Mouse (Mus musculus) midbrain, postnatal 0 days (tissue): ENCODE measurements at regions not wholly inside any gene's neighbourhood (a gene's known extent, or its start where the extent isn't known, plus 50 kb on each side); places are given as distances from the start of the nearest gene placed in this dataset.

Experiments used
- ATAC-seq: fragments of 200-750 bp; cut with Nextera tagmentation; 2 replicates; pipeline ENCODE4 v1.8.0; 2017; ENCODE audit warnings: moderate number of reproducible peaks, mild to moderate bottlenecking, moderate TSS enrichment, moderate library complexity; ENCODE audit not compliant: low FRiP score
- DNase-seq: peaks from one replicate; pipeline ENCODE4 v3.0.0-alpha.2; 2015; ENCODE audit warnings: low spot score
- H3K27ac ChIP-seq: fragments of 300-500 bp; sonication (generic); 2 replicates; pipeline ENCODE4 v1.5.1; 2014; ENCODE audit warnings: low read depth, mild to moderate bottlenecking, low read length, mixed read lengths
- H3K27me3 ChIP-seq: fragments of 300-500 bp; sonication (generic); 2 replicates; pipeline ENCODE4 v1.6.1; 2014; ENCODE audit warnings: low read length, control low read depth, mixed read lengths; ENCODE audit not compliant: insufficient read depth
- H3K36me3 ChIP-seq: fragments of 300-500 bp; sonication (generic); 2 replicates; pipeline ENCODE4 v1.6.1; 2014; ENCODE audit warnings: low read length, control low read depth, mixed read lengths; ENCODE audit not compliant: insufficient read depth
- H3K4me1 ChIP-seq: fragments of 300-500 bp; sonication (generic); 2 replicates; pipeline ENCODE4 v1.6.1; 2014; ENCODE audit warnings: mild to moderate bottlenecking, control low read depth, antibody characterized with exemption, low read length, mixed read lengths; ENCODE audit not compliant: insufficient read depth
- H3K4me2 ChIP-seq: fragments of 300-500 bp; sonication (generic); 2 replicates; pipeline ENCODE4 v1.6.1; 2014; ENCODE audit warnings: low read depth, mild to moderate bottlenecking, low read length, mixed read lengths; ENCODE audit not compliant: poor library complexity, severe bottlenecking
- H3K4me3 ChIP-seq: fragments of 300-500 bp; sonication (generic); 2 replicates; pipeline ENCODE4 v1.5.1; 2014; ENCODE audit warnings: low read depth, mild to moderate bottlenecking, low read length, moderate library complexity
- H3K9ac ChIP-seq: fragments of 300-500 bp; sonication (generic); replicated peaks from 2 replicates; pipeline ENCODE4 v1.6.1; 2014; ENCODE audit warnings: mild to moderate bottlenecking, low read length, moderate library complexity, mixed read lengths; ENCODE audit not compliant: poor library complexity, severe bottlenecking
- H3K9me3 ChIP-seq: fragments of 300-500 bp; sonication (generic); 2 replicates; pipeline ENCODE4 v1.6.1; 2016; ENCODE audit warnings: low read length, control low read depth
- CTCF ChIP-seq: IDR thresholded peaks from 2 replicates; pipeline ENCODE4 v1.5.1; 2016; ENCODE audit warnings: antibody characterized with exemption, mild to moderate bottlenecking
- WGBS: fragments of 180-500 bp; shearing (Covaris S2); extraction: QIAGEN DNeasy Blood & Tissue Kit; methylation state at CpG from one replicate; pipeline ENCODE4 v1.1.7; 2014; 5-methylcytosine and 5-hydroxymethylcytosine counted together

GRCm38 (mm10) chr3:147982831-147983230 lies 1007.5 kb downstream of the Adgrl2 start:
- H3K4me2 ChIP-seq, result no peak overlapping the region
- TF ChIP-seq CTCF, result no peak
- no peaks in the 10 kb centered on the region for H3K9me3 ChIP-seq
- no peak for DNase-seq
- no peak for ATAC-seq
- no peak overlapping the region for H3K27ac ChIP-seq
- H3K36me3 ChIP-seq, result no peaks in the 10 kb centered on the region
- no peaks in the 10 kb centered on the region for H3K4me1 ChIP-seq
- H3K9ac ChIP-seq, result no peak overlapping the region
- WGBS, result 60% methylated on average over 5 of the region's 5 CpGs
- H3K4me3 ChIP-seq, result no peak overlapping the region
- no peaks in the 10 kb centered on the region for H3K27me3 ChIP-seq

GRCm38 (mm10) chr3:147981621-147982020 lies 1008.7 kb downstream of the Adgrl2 start:
- no peaks in the 10 kb centered on the region for H3K4me1 ChIP-seq
- no peaks in the 10 kb centered on the region for H3K9me3 ChIP-seq
- TF ChIP-seq CTCF, result no peak
- 59% methylated on average over 4 of the region's 4 CpGs for WGBS
- no peak overlapping the region for H3K27ac ChIP-seq
- no peaks in the 10 kb centered on the region for H3K27me3 ChIP-seq
- H3K9ac ChIP-seq, result no peak overlapping the region
- no peak overlapping the region for H3K4me3 ChIP-seq
- no peak overlapping the region for H3K4me2 ChIP-seq
- no peak for DNase-seq
- ATAC-seq, result no peak
- no peaks in the 10 kb centered on the region for H3K36me3 ChIP-seq

- WGBS, result 78% methylated on average over 3 of the region's 3 CpGs
- no peak overlapping the region for H3K4me3 ChIP-seq
- ATAC-seq, result no peak
- no peaks in the 10 kb centered on the region for H3K36me3 ChIP-seq
- TF ChIP-seq CTCF, result no peak
- no peak overlapping the region for H3K9ac ChIP-seq
- H3K27me3 ChIP-seq, result no peaks in the 10 kb centered on the region
- no peaks in the 10 kb centered on the region for H3K9me3 ChIP-seq
- H3K27ac ChIP-seq, result no peak overlapping the region
- no peak for DNase-seq
- no peaks in the 10 kb centered on the region; the same call in 1 of the 2 replicates for H3K4me1 ChIP-seq
- no peak overlapping the region for H3K4me2 ChIP-seq
Observed at GRCm38 (mm10) chr3:147976579-147976978, 1013.8 kb downstream of the Adgrl2 start.

DNA sequence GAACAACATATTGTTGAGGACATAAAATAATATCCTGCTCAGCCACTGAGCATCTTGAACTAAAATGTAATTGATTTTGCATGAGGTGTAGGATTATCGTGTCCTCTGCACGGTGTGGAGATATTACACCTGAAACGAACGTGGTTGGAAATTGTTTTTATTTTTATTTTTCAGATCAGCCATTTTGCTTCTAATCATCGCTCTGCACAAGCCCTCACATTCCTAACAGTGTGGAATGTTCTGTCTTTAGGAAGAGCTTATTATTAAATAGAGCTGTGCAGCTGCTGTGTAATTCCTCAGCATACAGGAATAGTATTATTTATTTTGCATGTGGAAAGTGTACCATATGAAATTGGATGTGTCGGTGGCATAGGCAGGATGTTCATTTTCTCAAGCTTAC lies 1014.3 kb downstream of the Adgrl2 start:
- Histone ChIP-seq H3K4me3 (no peak overlapping the region), H3K9me3 (no peaks in the 10 kb centered on the region), H3K9ac (no peak overlapping the region), H3K27ac (no peak overlapping the region), H3K4me2 (no peak overlapping the region), H3K36me3 (no peaks in the 10 kb centered on the region), H3K27me3 (no peaks in the 10 kb centered on the region), H3K4me1 (no peaks in the 10 kb centered on the region; the same call in 1 of the 2 replicates)
- ATAC-seq (no peak), DNase-seq (no peak)
- 69% methylated on average over 6 of the region's 6 CpGs for WGBS
- no peak for TF ChIP-seq CTCF

GRCm38 (mm10) chr3:147975500-147975899 lies 1014.9 kb downstream of the Adgrl2 start:
- H3K36me3 ChIP-seq, result no peaks in the 10 kb centered on the region
- 58% methylated on average over 10 of the region's 10 CpGs for WGBS
- ATAC-seq, result no peak
- TF ChIP-seq CTCF, result no peak
- DNase-seq, result no peak
- H3K27ac ChIP-seq, result no peak overlapping the region
- no peaks in the 10 kb centered on the region for H3K27me3 ChIP-seq
- H3K4me2 ChIP-seq, result no peak overlapping the region
- H3K4me1 ChIP-seq, result no peaks in the 10 kb centered on the region; the same call in 1 of the 2 replicates
- H3K9me3 ChIP-seq, result no peaks in the 10 kb centered on the region
- no peak overlapping the region for H3K9ac ChIP-seq
- no peak overlapping the region for H3K4me3 ChIP-seq

DNA sequence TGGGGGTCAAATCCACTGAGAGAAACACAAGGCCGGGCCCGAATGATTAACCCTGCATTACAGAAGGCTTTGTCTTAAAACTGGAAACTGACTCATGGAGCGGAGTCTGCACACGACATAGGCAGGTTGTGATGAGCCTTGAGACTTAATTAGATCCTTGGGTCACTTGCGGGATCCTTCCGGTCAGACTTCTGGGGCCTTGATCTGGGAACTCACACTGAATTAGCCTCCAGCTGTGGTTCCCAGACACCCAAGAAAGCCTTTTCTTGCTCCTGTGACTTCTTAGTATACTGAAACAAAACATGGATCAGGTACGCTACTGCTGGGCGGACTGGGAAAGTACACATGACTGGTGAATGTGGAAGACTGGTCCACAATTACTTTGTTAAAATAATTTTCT lies 1015.8 kb downstream of the Adgrl2 start:
- Histone ChIP-seq H3K36me3 (no peaks in the 10 kb centered on the region), H3K4me1 (no peaks in the 10 kb centered on the region; the same call in 1 of the 2 replicates), H3K9ac (no peak overlapping the region), H3K27ac (no peak overlapping the region), H3K9me3 (no peaks in the 10 kb centered on the region), H3K27me3 (no peaks in the 10 kb centered on the region), H3K4me3 (no peak overlapping the region), H3K4me2 (no peak overlapping the region)
- WGBS, result 47% methylated on average over 8 of the region's 8 CpGs
- DNase-seq, result no peak
- ATAC-seq, result no peak
- TF ChIP-seq CTCF, result no peak
